Mouse (Mus musculus) lung, adult 2 months (tissue): ENCODE results near the gene Gpnmb. TPM values are rescaled to one million over a fixed set of nuclear protein-coding genes. Genes with fewer than 3 reads are reported as not detected.

Source experiments
- DNase-seq: peaks from one replicate; pipeline ENCODE4 v3.0.0; 2022
- H3K4me1 ChIP-seq: fragments of 200-500 bp; 2 replicates; pipeline ENCODE4 v1.6.1; 2011; ENCODE audit warnings: low read length; ENCODE audit not compliant: control insufficient read depth, insufficient read depth
- H3K4me3 ChIP-seq: fragments of 200-500 bp; replicated peaks from 2 replicates; pipeline ENCODE3; 2011; ENCODE audit warnings: low read depth, mild to moderate bottlenecking, control low read depth, low read length; ENCODE audit errors: extremely low read depth
- CTCF ChIP-seq: fragments of 200-500 bp; IDR thresholded peaks from 2 replicates; pipeline ENCODE4 v1.5.1; 2011; ENCODE audit warnings: mild to moderate bottlenecking, low read length, control low read depth; ENCODE audit not compliant: insufficient read depth
- POLR2A ChIP-seq: fragments of 200-500 bp; IDR thresholded peaks from 2 replicates; pipeline ENCODE4 v1.6.1; 2011; ENCODE audit warnings: low read depth, mild to moderate bottlenecking, control low read depth, low read length, borderline replicate concordance; ENCODE audit errors: extremely low read depth
- WGBS: fragments of 180-500 bp; shearing (Covaris S2); methylation state at CpG from one replicate; pipeline ENCODE4 v1.1.7; 2018; 5-methylcytosine and 5-hydroxymethylcytosine counted together
- polyA plus RNA-seq: library from polyadenylated mRNA; depleted of rRNA; stranded (reverse); fragments of >200 nt; gene quantifications from 2 replicates; pipeline ENCODE4 v1.2.3, GENCODE M21; 2012

Gene Gpnmb
- polyA plus RNA-seq, 1 experiment: 28.8 TPM

DNA sequence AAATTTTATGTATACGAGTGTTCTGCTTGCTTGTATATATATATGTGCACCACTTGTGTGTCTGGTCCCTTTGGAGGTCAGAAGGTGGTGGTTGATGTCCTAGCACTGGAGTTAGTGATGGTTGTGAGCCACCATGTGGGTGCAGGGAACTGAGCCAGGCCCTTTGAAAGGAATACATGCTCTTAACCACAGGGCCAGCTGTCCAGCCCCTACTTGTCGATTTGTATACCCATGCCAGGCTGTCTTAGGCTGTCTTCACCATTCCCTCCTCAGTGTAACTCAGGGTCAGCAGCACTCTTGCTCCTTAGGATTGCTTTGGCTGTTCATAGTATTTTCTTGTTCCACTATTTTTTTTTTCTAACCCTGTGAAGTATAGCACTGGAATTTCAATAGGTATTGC lies 41.5 kb downstream of the Gpnmb start:
- H3K4me3 ChIP-seq: no peak overlapping the region
- no peak for TF ChIP-seq POLR2A
- TF ChIP-seq CTCF: no peak
- peaks cover 8% of the 10 kb centered on the region for H3K4me1 ChIP-seq
- DNase-seq: no peak
- WGBS: 86% methylated on average over 2 of the region's 2 CpGs

GRCm38 (mm10) chr6:49079313-49079712 lies 43.0 kb downstream of the Gpnmb start:
- 66% methylated on average over 1 of the region's 1 CpGs for WGBS
- no peak overlapping the region for H3K4me3 ChIP-seq
- no peak for DNase-seq
- TF ChIP-seq POLR2A (no peak), CTCF (no peak)
- peaks cover 8% of the 10 kb centered on the region for H3K4me1 ChIP-seq

DNA sequence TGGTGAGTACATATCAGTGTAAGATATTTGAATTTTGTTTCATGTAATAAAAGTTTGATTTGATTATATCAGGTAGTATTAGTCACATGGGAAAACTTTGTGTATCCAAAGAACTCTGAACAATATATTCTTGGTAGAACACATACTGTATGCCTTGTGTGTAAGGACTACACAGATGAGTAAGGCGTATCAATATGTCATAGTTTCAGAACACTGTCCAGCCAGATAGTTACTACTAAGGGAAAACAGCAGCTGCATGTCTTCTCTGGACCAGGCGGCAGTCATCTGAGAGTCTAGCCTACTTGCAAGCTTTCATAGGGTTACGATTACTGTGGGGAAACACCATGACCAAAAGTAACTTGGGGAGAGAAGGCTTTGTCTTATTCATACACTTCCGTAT lies 46.7 kb downstream of the Gpnmb start:
- no peak for DNase-seq
- TF ChIP-seq CTCF (no peak), POLR2A (no peak)
- no peaks in the 10 kb centered on the region for H3K4me1 ChIP-seq
- no peak overlapping the region for H3K4me3 ChIP-seq
- WGBS: 91% methylated on average over 4 of the region's 4 CpGs

GRCm38 (mm10) chr6:49094968-49095367 lies 58.6 kb downstream of the Gpnmb start:
- no peak for DNase-seq
- Histone ChIP-seq H3K4me3 (no peak overlapping the region), H3K4me1 (peaks cover 13% of the 10 kb centered on the region)
- 74% methylated on average over 10 of the region's 10 CpGs for WGBS
- TF ChIP-seq POLR2A (no peak), CTCF (no peak)

DNA sequence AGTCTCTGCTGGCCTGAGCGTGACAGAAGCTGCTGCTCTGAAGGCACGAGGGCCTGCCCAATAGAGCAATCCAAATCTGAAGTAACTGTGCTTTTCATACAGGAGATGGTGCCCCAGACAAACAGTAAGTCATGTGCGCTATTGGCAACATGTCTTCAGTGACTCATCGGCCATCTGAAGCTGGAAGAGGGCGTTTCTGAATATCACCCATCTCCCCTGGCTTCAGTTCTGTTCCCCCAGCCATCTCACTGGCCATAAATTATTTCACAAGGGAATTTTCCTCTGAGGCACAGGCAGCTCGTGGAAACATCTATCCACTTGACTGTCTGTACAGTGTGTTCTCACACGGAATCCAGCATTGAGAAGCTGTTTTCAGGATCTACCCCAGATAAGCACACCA lies 60.1 kb downstream of the Gpnmb start:
- DNase-seq: peak; percentile 22
- 23% methylated on average over 7 of the region's 7 CpGs for WGBS
- no peak overlapping the region for H3K4me3 ChIP-seq
- H3K4me1 ChIP-seq: peaks cover 13% of the 10 kb centered on the region
- TF ChIP-seq POLR2A (no peak), CTCF (no peak)

- DNase-seq: peak; percentile 75
Measured at GRCm38 (mm10) chr6:49096933-49097461, 60.7 kb downstream of the Gpnmb start.

GRCm38 (mm10) chr6:49097596-49098110 lies 61.3 kb downstream of the Gpnmb start:
- Histone ChIP-seq H3K4me3 (no peak overlapping the region), H3K4me1 (peaks cover 13% of the 10 kb centered on the region)
- TF ChIP-seq POLR2A: no peak
- no peak for TF ChIP-seq CTCF
- peak; percentile 8 for DNase-seq
- 16% methylated on average over 5 of the region's 5 CpGs for WGBS

More at GRCm38 (mm10) chr6:49096933-49097461, 60.7 kb downstream of the Gpnmb start:
- WGBS: 19% methylated on average over 13 of the region's 13 CpGs
- peaks cover 13% of the 10 kb centered on the region for H3K4me1 ChIP-seq
- H3K4me3 ChIP-seq: peak overlapping the region; percentile 40
- TF ChIP-seq CTCF (no peak), POLR2A (no peak)

DNA sequence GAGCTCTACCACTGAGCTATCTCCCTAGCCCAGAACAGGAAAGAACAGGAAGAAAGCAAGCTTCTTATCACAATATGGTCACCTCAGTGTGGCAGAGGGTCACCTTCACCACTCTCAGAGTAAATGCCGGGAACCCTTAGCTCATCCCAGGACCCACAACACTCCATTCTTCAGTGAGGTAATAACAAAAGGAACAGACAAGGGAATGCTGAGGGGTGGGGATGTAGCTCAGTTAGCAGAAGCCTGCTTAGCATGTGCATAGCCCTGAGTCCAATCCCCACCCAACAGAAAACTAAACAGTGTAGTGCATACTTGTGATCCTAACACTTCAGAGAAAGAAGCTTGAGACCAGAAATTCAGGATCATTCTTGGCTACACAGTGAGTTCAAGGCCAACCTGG lies 62.7 kb downstream of the Gpnmb start:
- H3K4me3 ChIP-seq: no peak overlapping the region
- TF ChIP-seq CTCF (no peak), POLR2A (no peak)
- no peak for DNase-seq
- 70% methylated on average over 1 of the region's 1 CpGs for WGBS
- peaks cover 13% of the 10 kb centered on the region for H3K4me1 ChIP-seq

DNA sequence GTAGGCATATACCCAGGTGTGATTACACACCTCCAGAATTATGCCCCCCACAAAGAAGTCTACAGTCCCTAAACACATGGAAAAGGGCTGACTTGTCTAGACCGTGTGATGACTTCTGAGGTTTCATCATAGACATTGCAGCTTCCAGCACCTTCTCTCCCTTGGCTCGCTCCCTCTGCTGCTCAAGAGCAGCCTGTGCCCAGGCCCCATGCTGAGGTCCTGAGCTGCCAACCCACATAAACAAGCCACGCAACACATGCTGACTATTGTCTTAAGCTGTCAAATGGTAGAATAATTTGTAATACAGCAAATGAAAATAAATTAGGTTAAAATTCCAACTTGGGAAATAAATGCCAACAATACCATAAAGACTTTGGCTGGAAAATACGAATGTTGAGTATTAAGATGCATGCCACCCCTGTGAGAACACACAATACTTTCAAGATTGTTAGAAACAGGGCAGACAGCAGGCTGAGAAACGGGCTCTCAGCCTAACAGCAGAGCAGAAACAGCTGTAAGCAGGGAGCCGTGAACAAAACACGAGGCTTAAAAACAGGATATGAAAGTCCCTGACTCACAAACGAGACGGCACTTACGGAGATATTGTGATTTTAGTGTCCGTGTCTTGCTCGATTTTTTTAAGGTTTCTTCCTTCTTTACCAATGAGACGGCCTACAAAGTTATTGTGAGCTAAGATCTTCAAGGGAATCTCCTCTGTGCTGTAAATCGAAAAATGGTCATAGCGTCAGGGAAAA lies 70.6 kb downstream of the Gpnmb start:
- TF ChIP-seq CTCF (no peak), POLR2A (no peak)
- no peak for DNase-seq
- Histone ChIP-seq H3K4me3 (no peak overlapping the region), H3K4me1 (no peaks in the 10 kb centered on the region)
- 73% methylated on average over 15 of the region's 15 CpGs for WGBS

DNA sequence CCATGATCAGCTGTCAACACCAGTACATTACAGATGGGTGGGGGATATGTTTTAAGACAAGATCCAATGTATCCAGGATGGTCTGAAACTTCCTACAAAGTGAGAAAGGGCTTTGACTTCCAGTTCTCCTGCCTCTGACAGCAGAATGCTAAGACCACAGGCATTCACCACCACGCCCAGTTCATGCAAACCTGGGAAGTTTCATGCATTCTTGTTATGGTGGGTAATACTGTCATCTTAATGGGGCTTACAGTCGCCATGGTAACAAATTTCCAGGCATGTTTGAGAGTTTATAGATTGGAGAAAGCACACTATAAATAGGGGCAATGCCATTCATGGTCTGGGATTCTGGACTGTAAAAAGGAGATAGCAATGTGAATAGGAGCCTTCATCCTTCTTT lies 72.8 kb downstream of the Gpnmb start:
- TF ChIP-seq POLR2A: no peak
- TF ChIP-seq CTCF: no peak
- DNase-seq: no peak
- WGBS: 90% methylated on average over 2 of the region's 2 CpGs

More for the DNA sequence above, 72.8 kb downstream of the Gpnmb start:
- Histone ChIP-seq H3K4me3 (no peak overlapping the region), H3K4me1 (no peaks in the 10 kb centered on the region)
